Mouse (Mus musculus): ENCODE measurements around the gene Fut2.

Fut2 gene

GRCm38 (mm10) chr7:45702809-45703520 is 36.8 kb upstream of the Fut2 start:
- in situ Hi-C loops (cut with MseI, MboI), result no loop called here

DNA sequence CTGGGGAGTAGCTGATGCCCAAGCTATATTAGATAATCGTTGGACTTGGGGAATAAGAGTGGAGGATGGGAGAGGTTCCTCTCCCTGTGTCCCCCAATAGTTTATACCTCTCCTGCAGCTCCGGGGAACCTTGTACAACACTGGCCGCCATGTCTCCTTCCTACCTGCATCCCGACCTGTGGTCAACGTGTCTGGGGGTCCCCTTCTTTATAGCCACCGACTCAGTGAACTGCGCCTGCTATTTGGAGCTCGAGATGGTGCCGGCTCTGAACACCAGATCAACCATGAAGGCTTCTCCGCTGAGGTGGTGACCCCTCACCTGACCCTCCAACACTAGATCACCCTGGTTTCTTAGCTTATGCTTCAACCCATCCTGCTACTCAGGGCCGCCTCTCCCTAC is 36.1 kb upstream of the Fut2 start:
- in situ Hi-C loops (cut with MseI, MboI), result no loop called here

- in situ Hi-C loops (cut with MseI, MboI), result no loop called here
Measured at GRCm38 (mm10) chr7:45701607-45702006, 35.4 kb upstream of the Fut2 start.

DNA sequence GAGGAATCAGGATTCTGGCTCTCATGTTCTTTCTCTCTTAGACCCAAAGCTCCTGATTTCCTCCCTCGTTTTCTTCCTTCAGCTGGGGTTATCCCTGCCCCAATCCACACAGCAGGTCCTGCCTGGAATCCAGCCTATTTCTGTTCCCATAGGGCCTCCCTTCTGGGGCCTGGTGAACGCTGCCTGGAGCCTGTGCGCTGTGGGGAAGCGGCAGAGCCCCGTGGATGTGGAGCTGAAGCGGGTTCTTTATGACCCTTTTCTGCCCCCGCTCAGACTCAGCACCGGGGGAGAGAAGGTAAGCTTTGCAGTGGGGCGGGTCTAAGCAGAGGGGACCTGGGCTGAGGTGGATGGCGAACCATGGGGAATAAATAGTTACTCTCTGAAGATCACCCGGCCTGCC is 34.9 kb upstream of the Fut2 start:
- in situ Hi-C loops (cut with MseI, MboI), result no loop called here

GRCm38 (mm10) chr7:45700301-45701015 is 34.3 kb upstream of the Fut2 start:
- in situ Hi-C loops (cut with MseI, MboI), result no loop called here

- in situ Hi-C loops (cut with MseI, MboI), result no loop called here
Measured at GRCm38 (mm10) chr7:45699523-45700141, 33.4 kb upstream of the Fut2 start, which contains the start of gene Car11. Gene Car11 (plus strand): TSS chr7:45699843.

DNA sequence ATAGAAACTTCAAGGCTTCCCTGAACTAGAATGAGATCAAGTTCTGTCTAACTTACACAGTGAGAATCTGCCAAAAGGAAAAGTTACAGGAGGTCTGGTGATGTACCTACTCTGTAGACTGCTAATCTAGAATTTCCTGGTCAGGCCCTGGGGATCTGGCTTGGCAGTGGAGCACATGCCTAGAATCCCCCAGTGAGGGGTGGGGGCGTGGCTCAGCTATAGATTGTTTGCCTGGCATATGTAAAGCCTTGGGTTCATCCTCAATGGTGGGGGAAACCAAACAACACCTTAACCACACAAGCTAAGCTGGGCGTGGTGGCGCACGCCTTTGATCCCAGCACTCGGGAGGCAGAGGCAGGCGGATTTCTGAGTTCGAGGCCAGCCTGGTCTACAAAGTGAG is 31.7 kb upstream of the Fut2 start:
- in situ Hi-C loops (cut with MseI, MboI), result no loop called here

GRCm38 (mm10) chr7:45695098-45695497 is 28.9 kb upstream of the Fut2 start:
- in situ Hi-C loops (cut with MseI, MboI), result no loop called here

DNA sequence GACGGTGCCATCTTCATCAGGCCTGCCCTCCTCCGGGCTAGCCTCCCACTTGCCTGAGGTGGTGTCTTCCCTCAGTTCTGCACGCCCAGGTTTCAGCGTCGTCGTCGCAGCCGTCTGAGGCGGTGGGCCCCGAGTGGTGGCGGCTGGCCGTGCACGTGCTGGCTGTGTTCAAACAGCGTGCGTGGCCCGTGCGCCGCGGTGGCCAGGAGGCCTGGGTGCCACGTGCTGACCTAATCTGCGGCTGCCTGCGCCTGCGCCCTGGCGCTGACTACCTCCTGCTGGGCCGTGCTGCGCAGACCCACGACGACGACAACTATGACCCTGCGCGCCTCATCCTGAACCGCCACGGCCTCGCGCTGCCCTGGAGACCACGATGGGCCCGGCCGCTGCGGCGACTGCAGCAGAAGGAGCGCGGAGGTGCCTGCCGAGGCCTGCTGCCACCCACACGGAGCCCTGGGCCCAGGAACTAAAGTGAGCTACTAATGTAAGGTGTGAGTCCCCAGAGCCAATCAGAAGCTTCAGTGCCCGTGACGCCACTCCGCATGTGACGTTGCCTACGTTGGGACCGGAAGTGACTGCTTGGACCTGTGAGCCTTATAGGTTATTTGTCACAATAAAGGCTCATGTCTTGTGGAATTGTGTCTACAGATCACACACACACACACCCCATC is 27.9 kb upstream of the Fut2 start, which contains the start of gene Sec1:
Sec1 (minus strand) TSS at position 482 of the 671 bp plus-strand sequence.
- in situ Hi-C loops (cut with MseI, MboI), result no loop called here

DNA sequence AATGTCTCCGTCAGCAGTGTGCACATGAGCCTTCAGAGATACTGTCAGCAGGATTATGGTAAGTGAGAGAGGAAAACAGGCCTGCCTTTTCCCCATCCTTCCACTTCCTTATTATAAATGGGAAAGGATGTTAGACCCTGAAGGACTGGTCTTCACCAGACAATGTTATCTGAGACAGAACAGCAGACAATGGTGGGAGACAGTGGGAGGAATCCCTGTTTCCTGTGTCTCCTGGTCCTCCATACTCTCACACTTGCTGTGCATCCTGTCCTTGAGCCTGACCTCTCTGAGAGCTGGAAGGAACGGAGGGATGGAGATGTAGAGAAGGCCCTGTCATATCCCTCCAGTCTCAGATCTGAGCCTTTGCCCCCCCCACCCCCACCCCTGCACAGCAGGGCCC is 26.2 kb upstream of the Fut2 start:
- in situ Hi-C loops (cut with MseI, MboI), result no loop called here

- in situ Hi-C loops (cut with MseI, MboI), result no loop called here
Measured at GRCm38 (mm10) chr7:45689800-45690199, 23.6 kb upstream of the Fut2 start.

GRCm38 (mm10) chr7:45689099-45689498 is 22.9 kb upstream of the Fut2 start:
- in situ Hi-C loops (cut with MseI, MboI), result no loop called here

GRCm38 (mm10) chr7:45686841-45687240 is 20.6 kb upstream of the Fut2 start:
- in situ Hi-C loops (cut with MseI, MboI), result no loop called here

GRCm38 (mm10) chr7:45685811-45686210 is 19.6 kb upstream of the Fut2 start:
- in situ Hi-C loops (cut with MseI, MboI), result no loop called here

- in situ Hi-C loops (cut with MseI, MboI), result no loop called here
Measured at GRCm38 (mm10) chr7:45683396-45684050, 17.3 kb upstream of the Fut2 start, which contains the start of gene Ntn5. Gene Ntn5 (plus strand): TSS chr7:45684022.

GRCm38 (mm10) chr7:45682144-45683126 is 16.2 kb upstream of the Fut2 start:
- in situ Hi-C loops (cut with MseI, MboI), result no loop called here

DNA sequence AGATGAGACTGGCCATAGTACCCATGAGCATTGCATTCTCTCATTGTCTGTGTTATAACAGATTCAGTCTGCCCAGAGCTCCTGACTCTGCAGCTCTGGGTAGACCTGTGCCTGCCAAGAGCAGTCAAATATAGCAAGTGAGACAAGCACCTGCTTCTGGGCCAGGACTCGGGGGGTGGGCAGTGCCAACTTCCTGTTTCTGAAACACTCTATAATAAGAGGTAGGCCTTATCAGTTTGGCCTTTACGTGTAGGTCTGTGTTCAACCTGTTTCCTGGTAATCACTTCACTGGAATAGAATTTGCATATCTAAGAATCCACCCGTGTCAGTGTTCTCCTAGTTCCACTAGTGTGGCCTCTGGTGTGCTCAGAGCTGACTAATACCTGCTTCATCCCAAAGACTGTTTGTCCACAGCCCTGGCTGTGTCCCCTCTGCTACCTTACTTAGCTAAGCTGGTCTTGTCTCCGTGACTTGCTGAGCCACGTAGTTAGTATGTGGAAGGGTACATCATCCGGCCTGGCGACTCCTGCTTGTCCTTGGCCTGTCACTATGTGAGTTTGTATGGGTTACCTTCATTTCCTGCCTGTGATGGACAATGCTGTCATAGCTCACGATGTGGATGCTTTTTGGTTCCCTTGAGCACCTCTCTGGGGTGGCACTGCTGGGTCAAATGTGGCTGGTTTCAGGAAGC is 15.0 kb upstream of the Fut2 start:
- in situ Hi-C loops (cut with MseI, MboI), result no loop called here

DNA sequence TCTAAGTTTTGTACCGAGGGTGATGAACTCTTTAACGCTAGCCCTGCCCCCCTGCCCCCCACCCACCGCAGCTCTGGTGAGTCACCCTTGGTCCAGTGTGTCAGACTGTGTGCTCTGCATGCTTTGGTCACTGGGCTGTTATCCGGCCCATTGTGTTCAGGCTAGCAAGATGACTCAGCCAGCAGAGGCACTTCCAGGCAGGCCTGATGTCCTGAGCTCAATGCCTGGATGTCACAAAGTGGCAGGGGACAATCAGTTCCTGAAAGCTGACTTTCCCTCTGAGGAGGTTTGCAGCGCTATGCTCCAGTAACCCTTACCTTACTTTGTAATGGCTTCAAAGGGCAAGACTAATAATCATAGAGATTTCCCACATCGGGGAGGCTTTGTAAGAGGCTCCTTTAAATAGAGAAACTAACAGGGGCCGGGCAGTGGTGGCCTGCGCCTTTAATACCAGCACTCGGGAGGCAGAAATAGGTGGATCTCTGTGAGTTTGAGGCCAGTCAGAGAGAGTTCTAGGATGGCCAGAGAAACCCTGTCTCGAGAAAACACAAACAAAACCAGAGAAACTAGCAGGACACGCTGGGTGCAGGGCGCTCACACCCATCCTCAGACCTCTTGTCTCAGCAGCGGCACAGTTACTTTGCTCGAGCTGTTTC is 13.9 kb upstream of the Fut2 start:
- in situ Hi-C loops (cut with MseI, MboI), result no loop called here

DNA sequence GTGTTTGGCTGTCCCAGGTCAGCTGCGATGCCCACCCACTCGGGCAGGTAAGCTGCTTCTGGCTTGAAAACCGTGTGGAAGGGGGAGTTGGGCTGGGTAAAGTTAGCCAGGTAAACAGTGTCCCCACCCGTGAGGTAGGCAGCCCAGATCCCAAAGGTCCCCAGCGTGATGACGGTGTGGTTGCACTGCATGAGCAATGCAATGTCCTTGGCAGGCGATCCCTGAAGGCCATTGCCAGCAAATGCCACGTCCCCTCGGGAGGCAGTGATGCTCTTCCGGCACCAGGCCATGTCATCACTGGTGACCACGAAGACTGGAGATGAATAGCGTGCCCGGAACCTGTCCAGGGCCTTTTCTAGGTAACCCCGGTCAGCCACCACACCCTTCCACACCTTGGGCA is 12.3 kb upstream of the Fut2 start:
- in situ Hi-C loops (cut with MseI, MboI), result no loop called here

Measured in mouse trophoblast stem cell (cell line).